Mouse (Mus musculus) hindbrain, embryonic 14.5 days (tissue): ENCODE measurements around the gene Helq. TPM values are rescaled to one million over a fixed set of nuclear protein-coding genes. Genes with fewer than 3 reads are reported as not detected.

ENCODE experiments used
- ATAC-seq: fragments of 200-750 bp; cut with Nextera tagmentation; 2 replicates; pipeline ENCODE4 v1.8.0; 2017; ENCODE audit warnings: moderate number of reproducible peaks, mild to moderate bottlenecking, moderate TSS enrichment, moderate library complexity; ENCODE audit not compliant: low FRiP score
- DNase-seq: peaks from one replicate; pipeline ENCODE4 v3.0.0-alpha.2; 2015; ENCODE audit warnings: low spot score
- H3K27ac ChIP-seq: fragments of 300-500 bp; sonication (generic); 2 replicates; pipeline ENCODE4 v1.5.1; 2014; ENCODE audit warnings: mild to moderate bottlenecking, moderate library complexity
- H3K27me3 ChIP-seq: fragments of 300-500 bp; sonication (generic); 2 replicates; pipeline ENCODE4 v1.6.1; 2014; ENCODE audit warnings: mild to moderate bottlenecking, low read length, mixed read lengths; ENCODE audit not compliant: control insufficient read depth, insufficient read depth
- H3K36me3 ChIP-seq: fragments of 300-500 bp; sonication (generic); replicated peaks from 2 replicates; pipeline ENCODE4 v1.6.1; 2014; ENCODE audit not compliant: control insufficient read depth, insufficient read depth
- H3K4me1 ChIP-seq: fragments of 300-500 bp; sonication (generic); replicated peaks from 2 replicates; pipeline ENCODE4 v1.6.1; 2014; ENCODE audit warnings: antibody characterized with exemption, low read length, mixed read lengths; ENCODE audit not compliant: control insufficient read depth, insufficient read depth
- H3K4me2 ChIP-seq: fragments of 300-500 bp; sonication (generic); replicated peaks from 2 replicates; pipeline ENCODE4 v1.6.1; 2014; ENCODE audit warnings: mild to moderate bottlenecking, moderate library complexity
- H3K4me3 ChIP-seq: fragments of 300-500 bp; sonication (generic); replicated peaks from 2 replicates; pipeline ENCODE4 v1.5.1; 2014; ENCODE audit warnings: mild to moderate bottlenecking, low read length
- H3K9ac ChIP-seq: fragments of 300-500 bp; sonication (generic); 2 replicates; pipeline ENCODE4 v1.6.1; 2014
- H3K9me3 ChIP-seq: fragments of 300-500 bp; sonication (generic); 2 replicates; pipeline ENCODE4 v1.6.1; 2016; ENCODE audit warnings: low read length; ENCODE audit not compliant: control insufficient read depth
- WGBS: fragments of 180-500 bp; shearing (Covaris S2); extraction: QIAGEN DNeasy Blood & Tissue Kit; methylation state at CpG from one replicate; pipeline ENCODE4 v1.1.7; 2014; 5-methylcytosine and 5-hydroxymethylcytosine counted together
- polyA plus RNA-seq: library from polyadenylated mRNA; unstranded; fragments of >200 nt; fragmentation: Nextera tagmentation; extraction: Ambion mirVana; gene quantifications from 2 replicates; pipeline ENCODE4 v1.2.1, GENCODE M21; 2014

Helq gene
- polyA plus RNA-seq, 1 experiment from 2014 or later = 23.8 TPM

DNA sequence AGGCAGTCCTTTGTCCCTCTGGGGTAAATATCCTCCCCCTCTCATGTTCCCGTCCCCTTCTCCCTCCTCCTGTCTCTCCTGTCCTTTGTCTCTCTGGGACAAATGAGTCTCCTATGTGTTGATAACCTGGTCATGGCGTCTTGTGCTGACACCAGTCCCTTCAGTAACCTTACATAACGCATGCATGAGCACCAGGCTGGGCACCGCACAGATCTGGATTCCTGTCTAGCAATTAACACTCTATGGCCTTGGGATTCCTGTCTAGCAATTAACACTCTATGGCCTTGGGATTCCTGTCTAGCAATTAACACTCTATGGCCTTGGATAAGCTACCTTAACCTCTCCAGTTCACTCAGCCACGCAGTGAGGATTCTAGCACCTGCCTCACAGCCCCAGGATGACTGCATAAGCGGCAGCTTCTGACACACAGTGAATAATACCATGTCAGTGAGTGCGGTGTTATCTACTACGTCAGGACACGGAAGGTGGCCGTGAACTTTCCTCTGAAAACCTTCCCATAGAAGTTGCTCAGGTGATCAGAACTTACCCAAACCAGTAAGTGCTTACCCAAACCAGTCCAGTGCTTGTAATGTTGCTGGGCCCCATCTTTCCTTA lies 38.2 kb downstream of the Helq start:
- Histone ChIP-seq H3K27ac (no peak overlapping the region), H3K36me3 (peaks cover 41% of the 10 kb centered on the region), H3K4me1 (no peaks in the 10 kb centered on the region), H3K9me3 (no peaks in the 10 kb centered on the region), H3K27me3 (no peaks in the 10 kb centered on the region), H3K4me3 (no peak overlapping the region), H3K4me2 (no peak overlapping the region), H3K9ac (no peak overlapping the region)
- DNase-seq = no peak
- WGBS = 79% methylated on average over 10 of the region's 10 CpGs
- ATAC-seq = no peak

DNA sequence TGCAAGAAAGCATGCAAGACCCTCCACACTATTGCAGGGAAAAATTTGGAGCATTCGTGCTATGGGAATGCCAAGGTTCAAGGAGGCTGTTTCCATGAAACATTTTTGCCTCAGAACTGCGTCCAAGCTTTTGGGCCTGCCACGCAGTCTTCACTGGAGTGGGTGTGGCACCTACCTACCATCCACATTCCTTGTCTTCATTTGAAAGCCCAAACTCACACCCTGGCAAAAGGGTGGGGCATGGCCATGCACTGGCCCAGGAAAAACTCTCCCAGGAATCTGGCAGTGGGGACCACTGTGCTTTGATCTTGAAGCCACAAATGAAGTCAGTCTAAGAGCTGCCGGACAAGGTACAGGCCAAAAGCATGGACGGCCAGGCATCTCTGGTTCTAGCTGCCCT lies 40.3 kb downstream of the Helq start:
- WGBS = 95% methylated on average over 5 of the region's 5 CpGs
- Histone ChIP-seq H3K4me3 (no peak overlapping the region), H3K9ac (no peak overlapping the region), H3K36me3 (peaks cover 21% of the 10 kb centered on the region), H3K27me3 (no peaks in the 10 kb centered on the region), H3K27ac (no peak overlapping the region), H3K4me1 (no peaks in the 10 kb centered on the region), H3K9me3 (no peaks in the 10 kb centered on the region), H3K4me2 (no peak overlapping the region)
- ATAC-seq (no peak), DNase-seq (no peak)

GRCm38 (mm10) chr5:100753407-100753806 lies 45.0 kb downstream of the Helq start:
- Histone ChIP-seq H3K36me3 (no peaks in the 10 kb centered on the region), H3K4me2 (no peak overlapping the region), H3K27me3 (no peaks in the 10 kb centered on the region), H3K9me3 (no peaks in the 10 kb centered on the region), H3K27ac (no peak overlapping the region), H3K9ac (no peak overlapping the region), H3K4me3 (no peak overlapping the region), H3K4me1 (0 out of 2 replicates have a peak, but pooled peaks cover 6% of the 10 kb centered on the region)
- ATAC-seq = no peak
- 25% methylated on average over 7 of the region's 7 CpGs for WGBS
- DNase-seq = no peak

GRCm38 (mm10) chr5:100751655-100752054 lies 46.7 kb downstream of the Helq start:
- Histone ChIP-seq H3K36me3 (no peaks in the 10 kb centered on the region), H3K4me2 (no peak overlapping the region), H3K9me3 (no peaks in the 10 kb centered on the region), H3K4me1 (0 out of 2 replicates have a peak, but pooled peaks cover 6% of the 10 kb centered on the region), H3K27me3 (no peaks in the 10 kb centered on the region), H3K27ac (0 out of 2 replicates have a peak overlapping the region, but pooled peaks have one; percentile 32), H3K4me3 (no peak overlapping the region), H3K9ac (no peak overlapping the region)
- DNase-seq (no peak), ATAC-seq (no peak)
- WGBS = 40% methylated on average over 4 of the region's 4 CpGs

DNA sequence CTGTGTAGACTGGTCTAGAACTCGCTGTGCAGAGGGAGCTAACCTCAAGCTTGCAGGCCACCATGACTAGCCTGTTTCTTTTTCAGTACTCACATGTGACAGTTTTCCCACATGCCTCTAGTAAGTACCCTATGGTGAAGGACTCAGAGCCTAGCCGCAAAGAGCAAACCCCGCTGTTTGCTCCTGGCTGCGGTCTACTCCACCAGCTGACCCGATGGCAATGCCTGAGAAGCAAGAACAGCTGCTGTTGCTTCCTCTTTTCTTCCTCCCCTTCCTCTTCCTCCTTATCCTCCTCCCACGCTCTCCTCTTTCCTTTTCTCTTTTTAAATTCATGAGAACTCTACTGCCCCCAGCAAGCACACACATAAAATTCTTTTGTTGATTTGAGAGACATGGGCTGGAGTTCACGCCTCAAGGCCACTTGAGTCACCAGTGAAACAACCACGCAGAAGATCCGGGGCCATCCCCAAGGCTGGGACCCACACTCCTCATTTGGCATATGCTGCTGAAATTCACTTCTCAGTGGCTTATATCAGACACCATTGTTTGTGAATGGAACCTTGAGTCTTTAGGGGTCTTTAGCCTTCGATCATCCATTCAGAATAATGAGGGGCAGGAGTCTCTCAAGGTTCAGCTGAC lies 47.7 kb downstream of the Helq start:
- Histone ChIP-seq H3K36me3 (no peaks in the 10 kb centered on the region), H3K27ac (no peak overlapping the region), H3K9me3 (no peaks in the 10 kb centered on the region), H3K9ac (no peak overlapping the region), H3K4me2 (no peak overlapping the region), H3K27me3 (no peaks in the 10 kb centered on the region), H3K4me3 (no peak overlapping the region), H3K4me1 (0 out of 2 replicates have a peak, but pooled peaks cover 6% of the 10 kb centered on the region)
- no peak for DNase-seq
- no peak for ATAC-seq
- whole genome bisulfite sequencing = 84% methylated on average over 10 of the region's 10 CpGs

- 92% methylated on average over 8 of the region's 8 CpGs for WGBS
- H3K9me3 ChIP-seq = no peaks in the 10 kb centered on the region
- DNase-seq = no peak
- no peak overlapping the region for H3K27ac ChIP-seq
- H3K4me1 ChIP-seq = no peaks in the 10 kb centered on the region
- no peak for ATAC-seq
- H3K36me3 ChIP-seq = no peaks in the 10 kb centered on the region
- no peaks in the 10 kb centered on the region for H3K27me3 ChIP-seq
- H3K4me2 ChIP-seq = no peak overlapping the region
- H3K9ac ChIP-seq = no peak overlapping the region
- no peak overlapping the region for H3K4me3 ChIP-seq
Observed at GRCm38 (mm10) chr5:100738802-100739201, 59.6 kb downstream of the Helq start.

- DNase-seq (no peak), ATAC-seq (no peak)
- H3K4me3 ChIP-seq = no peak overlapping the region
- no peaks in the 10 kb centered on the region for H3K27me3 ChIP-seq
- no peak overlapping the region for H3K27ac ChIP-seq
- 87% methylated on average over 8 of the region's 8 CpGs for WGBS
- H3K36me3 ChIP-seq = no peaks in the 10 kb centered on the region
- no peak overlapping the region for H3K4me2 ChIP-seq
- H3K9ac ChIP-seq = no peak overlapping the region
- no peaks in the 10 kb centered on the region for H3K9me3 ChIP-seq
- no peaks in the 10 kb centered on the region for H3K4me1 ChIP-seq
Observed at GRCm38 (mm10) chr5:100736919-100737318, 61.5 kb downstream of the Helq start.

DNA sequence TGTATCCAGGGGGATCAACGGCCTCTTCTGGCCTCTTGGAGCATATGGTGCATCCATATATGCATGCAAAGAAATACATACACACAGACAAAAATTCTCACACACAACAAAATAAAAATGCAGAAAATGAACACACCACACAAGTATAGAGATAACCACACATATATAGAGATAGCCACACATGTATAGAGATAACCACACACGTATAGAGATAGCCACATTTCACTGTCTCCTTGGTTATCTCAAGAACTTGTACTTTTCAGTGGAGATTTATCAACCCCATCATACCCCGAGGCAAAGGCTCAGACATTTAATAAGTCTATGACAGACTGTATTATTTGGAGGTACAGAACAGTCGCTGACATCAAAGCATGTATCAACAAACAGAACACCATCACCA lies 63.9 kb downstream of the Helq start:
- Histone ChIP-seq H3K36me3 (no peaks in the 10 kb centered on the region), H3K27ac (no peak overlapping the region), H3K27me3 (no peaks in the 10 kb centered on the region), H3K4me1 (no peaks in the 10 kb centered on the region), H3K9me3 (no peaks in the 10 kb centered on the region), H3K9ac (no peak overlapping the region), H3K4me2 (no peak overlapping the region), H3K4me3 (no peak overlapping the region)
- no peak for ATAC-seq
- DNase-seq = no peak
- WGBS = 89% methylated on average over 4 of the region's 4 CpGs

DNA sequence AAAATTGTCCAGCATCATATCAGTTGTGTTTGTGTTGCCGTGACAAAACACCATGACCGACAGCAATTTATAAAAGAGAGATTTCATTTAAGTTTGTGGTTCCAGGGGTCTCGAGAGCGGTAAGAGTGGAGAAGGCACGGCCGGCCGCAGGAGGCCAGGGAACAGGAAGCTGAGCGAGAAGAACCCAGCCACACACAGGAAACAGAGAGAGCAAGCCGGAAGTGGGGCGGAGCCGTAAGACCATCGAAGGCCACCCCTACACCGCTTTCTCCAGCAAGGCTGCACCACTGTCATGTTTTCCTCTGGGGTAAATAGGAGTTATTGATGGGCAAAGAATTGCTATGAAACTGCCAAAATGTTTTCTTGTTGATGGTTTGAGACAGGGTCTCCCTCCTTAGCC lies 69.6 kb downstream of the Helq start:
- ATAC-seq (no peak), DNase-seq (no peak)
- no peaks in the 10 kb centered on the region for H3K27me3 ChIP-seq
- no peak overlapping the region for H3K9ac ChIP-seq
- H3K4me3 ChIP-seq = no peak overlapping the region
- 91% methylated on average over 13 of the region's 13 CpGs for WGBS
- H3K36me3 ChIP-seq = no peaks in the 10 kb centered on the region
- H3K9me3 ChIP-seq = no peaks in the 10 kb centered on the region
- no peaks in the 10 kb centered on the region for H3K4me1 ChIP-seq
- H3K4me2 ChIP-seq = no peak overlapping the region
- no peak overlapping the region for H3K27ac ChIP-seq
